Mouse (Mus musculus): Measurements from ENCODE around the gene Eps8l2. TPM values are rescaled to one million over a fixed set of nuclear protein-coding genes. Genes with fewer than 3 reads are reported as not detected.

Eps8l2 gene
- polyA plus RNA-seq, 1 experiment from 2014 or later = 42.7 TPM

DNA sequence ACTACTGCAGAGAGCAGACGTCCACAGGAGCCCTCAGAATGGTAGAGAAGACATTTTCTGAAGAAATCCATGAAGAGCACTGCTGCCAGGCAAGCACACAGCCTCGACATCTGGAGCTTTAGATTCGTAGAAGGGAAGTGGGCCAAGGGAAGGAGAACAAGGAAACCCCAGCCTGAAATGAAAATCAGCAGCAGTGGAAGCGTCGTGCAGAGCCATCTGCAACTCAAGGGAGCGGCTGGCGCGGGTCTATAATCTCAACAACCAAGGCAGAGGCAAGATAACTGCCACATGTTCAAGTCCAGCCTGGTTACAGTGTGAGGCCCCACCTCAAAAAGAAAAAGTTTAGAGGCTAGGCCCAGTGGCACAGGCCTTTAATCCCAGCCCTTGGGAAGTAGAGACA lies 23.6 kb upstream of the Eps8l2 start:
- no peak overlapping the region for H3K9ac ChIP-seq
- H3K36me3 ChIP-seq = peaks cover 94% of the 10 kb centered on the region
- no peaks in the 10 kb centered on the region for H3K4me1 ChIP-seq
- no peaks in the 10 kb centered on the region for H3K9me3 ChIP-seq
- no peak overlapping the region for H3K4me2 ChIP-seq
- no peak for ATAC-seq (ENCODE audit: insufficient number of reproducible peaks, low FRiP score, low TSS enrichment, low read depth)
- H3K27ac ChIP-seq = no peak overlapping the region
- H3K4me3 ChIP-seq = no peak overlapping the region
- no peaks in the 10 kb centered on the region for H3K27me3 ChIP-seq
- WGBS = 81% methylated on average over 8 of the region's 8 CpGs

DNA sequence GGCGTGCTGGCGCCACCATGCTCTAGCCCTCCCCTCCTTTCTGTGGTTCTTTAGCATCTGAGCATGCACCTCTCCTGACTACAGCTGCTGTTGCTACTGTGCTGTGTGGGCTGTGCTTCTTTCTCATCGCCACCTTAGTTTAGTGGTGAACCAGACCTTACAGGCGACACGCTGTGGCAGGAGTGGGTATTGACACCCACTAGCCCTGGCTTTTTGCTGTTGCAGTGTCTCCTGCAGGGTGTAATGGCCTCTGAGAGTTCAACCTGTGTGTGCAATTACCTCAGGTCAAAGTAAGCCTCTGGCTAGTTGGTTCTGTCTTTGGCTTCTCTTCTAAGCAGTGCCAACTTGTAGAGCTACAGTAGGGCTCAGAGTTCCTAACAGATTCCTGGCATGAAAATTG lies 22.7 kb upstream of the Eps8l2 start:
- H3K4me1 ChIP-seq = no peaks in the 10 kb centered on the region
- no peaks in the 10 kb centered on the region for H3K27me3 ChIP-seq
- no peak overlapping the region for H3K27ac ChIP-seq
- H3K36me3 ChIP-seq = peaks cover 94% of the 10 kb centered on the region
- H3K9me3 ChIP-seq = no peaks in the 10 kb centered on the region
- ATAC-seq (ENCODE audit: insufficient number of reproducible peaks, low FRiP score, low TSS enrichment, low read depth) = no peak
- no peak overlapping the region for H3K4me3 ChIP-seq
- no peak overlapping the region for H3K4me2 ChIP-seq
- H3K9ac ChIP-seq = no peak overlapping the region
- WGBS = 79% methylated on average over 5 of the region's 5 CpGs

DNA sequence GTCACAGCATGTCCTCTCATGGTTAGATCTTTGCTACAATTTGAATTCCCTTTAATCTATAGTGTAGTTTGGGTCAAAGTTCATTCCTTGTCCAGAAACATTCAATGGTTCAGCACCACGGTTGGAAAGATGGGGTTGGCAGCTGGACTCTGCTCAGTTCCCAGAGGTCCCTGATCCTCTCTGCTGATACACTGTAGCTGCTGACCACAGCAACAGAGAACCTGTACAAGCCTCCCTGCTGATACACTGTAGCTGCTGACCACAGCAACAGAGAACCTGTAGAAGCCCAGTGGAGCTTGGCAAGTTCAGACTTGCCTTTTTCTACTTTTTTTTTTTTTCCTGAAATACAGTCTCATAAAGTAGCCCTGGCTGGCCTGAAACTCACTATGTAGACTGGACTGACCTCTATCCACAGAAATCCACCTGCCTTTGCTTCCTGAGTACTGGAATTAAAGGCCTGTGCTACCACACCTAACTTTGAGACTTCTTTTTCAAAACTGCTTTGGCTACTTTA lies 21.0 kb upstream of the Eps8l2 start:
- no peak overlapping the region for H3K27ac ChIP-seq
- H3K9me3 ChIP-seq = no peaks in the 10 kb centered on the region
- no peak overlapping the region for H3K9ac ChIP-seq
- peaks cover 96% of the 10 kb centered on the region for H3K36me3 ChIP-seq
- no peak for ATAC-seq (ENCODE audit: insufficient number of reproducible peaks, low FRiP score, low TSS enrichment, low read depth)
- no peak overlapping the region for H3K4me3 ChIP-seq
- H3K4me1 ChIP-seq = no peaks in the 10 kb centered on the region
- H3K4me2 ChIP-seq = no peak overlapping the region
- WGBS = 82% methylated on average over 1 of the region's 1 CpGs
- no peaks in the 10 kb centered on the region for H3K27me3 ChIP-seq

DNA sequence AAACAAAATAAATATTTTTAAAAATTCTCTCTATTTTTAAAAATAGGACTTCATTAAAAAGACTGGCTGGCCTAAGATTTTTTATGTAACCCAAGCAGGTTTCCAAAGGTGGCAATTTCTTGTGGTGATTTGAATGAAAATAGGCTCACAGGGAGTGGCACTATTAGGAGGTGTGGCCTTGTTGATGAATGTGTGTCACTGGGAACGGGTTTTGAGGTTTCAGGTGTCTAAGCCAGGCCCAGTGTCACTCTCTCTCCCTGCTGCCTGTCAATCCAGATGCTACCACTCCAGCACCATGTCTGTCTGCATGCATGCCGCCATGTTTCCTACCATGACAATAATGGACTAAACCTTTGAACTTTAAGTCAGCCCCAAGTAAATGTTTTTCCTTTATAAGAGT lies 19.2 kb upstream of the Eps8l2 start:
- Histone ChIP-seq H3K4me2 (no peak overlapping the region), H3K27me3 (no peaks in the 10 kb centered on the region), H3K4me1 (no peaks in the 10 kb centered on the region), H3K9ac (no peak overlapping the region), H3K27ac (no peak overlapping the region), H3K4me3 (no peak overlapping the region), H3K36me3 (peaks cover 97% of the 10 kb centered on the region), H3K9me3 (no peaks in the 10 kb centered on the region)
- no peak for ATAC-seq (ENCODE audit: insufficient number of reproducible peaks, low FRiP score, low TSS enrichment, low read depth)
- WGBS = 74% methylated on average over 2 of the region's 2 CpGs

DNA sequence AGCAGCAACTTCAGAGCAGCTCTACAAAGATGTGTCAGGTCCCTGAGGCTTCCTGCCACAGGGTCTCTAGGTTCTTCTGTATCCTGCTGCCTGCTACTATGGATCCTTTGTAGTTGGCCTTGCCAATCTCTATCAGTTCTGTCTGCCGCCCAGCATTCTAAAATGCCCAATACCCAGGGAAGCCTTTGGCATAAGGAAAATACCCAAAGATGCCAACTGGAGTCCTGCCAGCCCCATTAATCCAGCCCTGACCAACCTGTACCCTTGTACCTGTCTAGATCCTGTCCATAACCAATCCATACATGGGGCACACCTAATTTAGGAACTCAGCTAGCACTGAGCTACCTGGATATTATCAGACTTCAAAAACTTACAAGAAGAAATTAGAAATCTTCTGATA lies 14.0 kb upstream of the Eps8l2 start:
- no peak overlapping the region for H3K4me3 ChIP-seq
- H3K27ac ChIP-seq = no peak overlapping the region
- peaks cover 47% of the 10 kb centered on the region for H3K36me3 ChIP-seq
- no peak overlapping the region for H3K4me2 ChIP-seq
- no peak overlapping the region for H3K9ac ChIP-seq
- H3K9me3 ChIP-seq = no peaks in the 10 kb centered on the region
- ATAC-seq (ENCODE audit: insufficient number of reproducible peaks, low FRiP score, low TSS enrichment, low read depth) = no peak
- WGBS = 97% methylated on average over 1 of the region's 1 CpGs
- no peaks in the 10 kb centered on the region for H3K27me3 ChIP-seq
- peaks cover 25% of the 10 kb centered on the region for H3K4me1 ChIP-seq

DNA sequence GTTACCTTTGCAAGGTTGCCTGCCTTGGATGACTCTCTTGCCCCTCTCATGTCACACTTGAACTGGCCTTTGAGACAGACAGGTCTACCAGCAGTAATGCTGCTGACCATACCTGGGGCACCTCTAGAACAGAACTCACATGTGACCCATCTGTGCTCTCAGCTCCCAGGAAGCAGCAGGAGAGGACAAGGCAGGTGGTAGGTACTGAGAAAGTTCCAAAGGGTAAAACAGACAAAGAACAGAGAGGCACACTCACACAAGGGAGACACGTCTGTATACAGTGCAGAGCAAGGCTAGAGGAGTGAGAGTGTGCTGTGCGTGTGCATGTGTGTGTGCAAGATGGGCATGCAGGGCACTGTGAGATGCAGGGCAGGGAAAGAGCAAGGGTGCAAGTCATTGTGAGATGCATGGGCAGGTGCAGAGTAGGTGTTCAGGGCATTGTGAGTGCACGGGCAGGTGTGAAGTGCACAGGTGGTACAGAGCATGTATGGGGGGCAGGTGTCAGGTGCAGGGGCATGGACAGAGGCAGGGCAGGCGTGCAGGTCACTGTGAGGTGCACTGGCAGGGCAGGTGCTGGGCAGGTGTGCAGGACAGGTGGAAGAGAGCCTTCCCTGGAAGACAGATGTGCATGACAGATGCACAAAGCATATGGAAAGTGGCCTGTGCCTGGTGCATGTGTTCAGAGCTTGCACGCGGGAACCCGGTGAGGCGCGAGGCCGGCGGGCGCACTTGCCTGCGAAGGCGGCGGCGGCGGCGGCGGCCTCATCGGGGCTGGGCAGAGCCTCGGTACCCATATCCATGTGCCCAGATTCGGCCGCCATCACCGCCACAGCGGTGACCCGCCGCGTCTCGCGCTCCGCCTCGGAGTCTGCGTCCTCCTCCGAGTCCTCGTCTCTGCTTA lies 11.9 kb upstream of the Eps8l2 start:
- peak overlapping the region; percentile 90 for H3K9ac ChIP-seq
- no peaks in the 10 kb centered on the region for H3K27me3 ChIP-seq
- peaks cover 25% of the 10 kb centered on the region for H3K4me1 ChIP-seq
- 4% methylated on average over 35 of the region's 35 CpGs for WGBS
- peaks cover 28% of the 10 kb centered on the region for H3K36me3 ChIP-seq
- peak overlapping the region; percentile 99 for H3K27ac ChIP-seq
- no peaks in the 10 kb centered on the region for H3K9me3 ChIP-seq
- peak overlapping the region; percentile 70 for H3K4me3 ChIP-seq
- peak overlapping the region; percentile 96 for H3K4me2 ChIP-seq
- ATAC-seq (ENCODE audit: insufficient number of reproducible peaks, low FRiP score, low TSS enrichment, low read depth) = peak; percentile 2; the same call in 1 of the 2 replicates

DNA sequence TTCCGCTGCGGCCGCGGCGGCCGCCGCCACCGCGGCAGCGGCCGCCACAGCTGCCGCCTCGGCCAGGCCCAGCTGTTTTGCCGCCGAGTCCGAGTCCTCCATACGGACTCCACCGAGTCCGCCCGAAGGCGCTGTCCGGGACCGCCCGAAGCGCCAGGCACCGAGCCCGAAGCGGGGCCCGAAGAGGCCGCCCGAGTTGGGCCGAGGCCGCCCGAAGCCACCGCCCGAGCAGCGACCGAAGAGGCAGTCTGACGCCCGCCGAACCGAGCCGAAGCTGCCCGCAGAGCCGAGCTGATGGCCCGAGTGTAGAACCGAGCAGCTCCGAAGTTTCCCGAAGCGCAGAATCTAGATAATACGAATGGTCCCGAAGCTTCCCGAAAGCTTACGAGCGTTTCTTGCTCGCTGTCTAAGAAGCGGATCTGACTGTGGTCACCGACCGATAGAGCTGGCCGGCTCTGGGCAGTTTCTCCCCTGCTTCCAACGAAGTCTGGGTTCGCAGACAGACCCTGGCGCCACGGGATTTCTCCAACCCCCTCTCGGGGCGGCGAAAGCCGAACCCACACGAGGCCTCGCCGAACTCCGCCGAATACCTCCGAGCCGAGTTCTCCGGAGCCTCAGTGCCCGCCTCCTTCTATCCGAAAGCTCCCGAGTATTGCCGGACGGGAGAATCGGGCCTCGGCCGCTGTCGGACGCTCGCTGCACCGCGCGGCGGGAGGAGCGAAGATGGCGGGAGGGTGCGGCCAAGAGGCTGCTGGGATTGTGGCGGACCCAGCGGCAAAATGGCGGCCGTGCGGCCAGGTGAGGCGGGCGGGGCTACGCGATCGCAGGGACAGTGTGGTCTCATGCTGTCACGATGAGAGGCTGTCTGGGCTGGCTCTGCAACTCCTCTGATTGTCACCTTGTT lies 11.0 kb upstream of the Eps8l2 start, which contains the start of the genes Deaf1 and Tmem80:
TSS of gene Deaf1 (minus strand) at position 222 of the 904 bp plus-strand sequence.
TSS of gene Tmem80 (plus strand) at position 271 of the 904 bp plus-strand sequence.
- peak within 1 kb of the TSS; percentile 70 for H3K4me3 ChIP-seq
- peak within 1 kb of the TSS; percentile 99 for H3K27ac ChIP-seq
- no peaks in the 10 kb centered on the region for H3K9me3 ChIP-seq
- H3K9ac ChIP-seq = peak within 1 kb of the TSS; percentile 90
- peak within 1 kb of the TSS; percentile 96 for H3K4me2 ChIP-seq
- peaks cover 20% of the 10 kb centered on the region for H3K36me3 ChIP-seq
- H3K4me1 ChIP-seq = peaks cover 25% of the 10 kb centered on the region
- ATAC-seq (ENCODE audit: insufficient number of reproducible peaks, low FRiP score, low TSS enrichment, low read depth) = peak; percentile 95
- WGBS = under 1% methylated on average over 105 of the region's 105 CpGs
- no peaks in the 10 kb centered on the region for H3K27me3 ChIP-seq

DNA sequence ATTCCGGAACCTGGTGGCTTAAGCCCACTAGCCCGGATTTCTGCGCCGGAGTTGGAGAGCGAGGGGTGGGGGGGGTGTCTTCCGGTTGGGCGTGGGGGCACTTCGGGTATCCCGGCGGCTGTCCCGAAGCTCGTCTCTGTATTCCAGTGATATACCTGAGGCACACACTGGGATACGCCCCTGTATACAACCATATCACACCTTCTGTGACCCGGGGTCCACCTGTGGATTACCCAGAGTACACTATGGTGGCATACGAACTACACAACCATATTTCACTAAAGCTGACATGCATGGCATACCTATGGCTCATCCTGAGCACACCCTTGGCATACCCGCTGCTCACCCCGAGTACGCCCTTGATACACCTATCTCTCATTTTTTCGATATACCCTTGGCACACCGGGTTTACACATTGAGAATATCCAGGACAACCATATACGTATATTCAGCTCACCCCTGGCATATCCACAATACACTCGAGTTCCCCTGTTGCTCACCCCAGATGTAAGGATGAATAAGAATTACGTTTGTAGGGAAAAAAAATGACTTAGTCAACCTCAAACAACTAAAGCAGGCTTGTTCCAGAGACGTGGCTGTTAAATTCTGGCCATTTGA lies 10.2 kb upstream of the Eps8l2 start:
- Histone ChIP-seq H3K36me3 (peaks cover 20% of the 10 kb centered on the region), H3K4me3 (peak overlapping the region; percentile 70), H3K9ac (peak overlapping the region; percentile 61), H3K9me3 (no peaks in the 10 kb centered on the region), H3K4me2 (peak overlapping the region; percentile 61), H3K27ac (peak overlapping the region; percentile 99), H3K4me1 (peaks cover 25% of the 10 kb centered on the region), H3K27me3 (no peaks in the 10 kb centered on the region)
- 16% methylated on average over 24 of the region's 24 CpGs for WGBS
- peak; percentile 13 for ATAC-seq (ENCODE audit: insufficient number of reproducible peaks, low FRiP score, low TSS enrichment, low read depth)

DNA sequence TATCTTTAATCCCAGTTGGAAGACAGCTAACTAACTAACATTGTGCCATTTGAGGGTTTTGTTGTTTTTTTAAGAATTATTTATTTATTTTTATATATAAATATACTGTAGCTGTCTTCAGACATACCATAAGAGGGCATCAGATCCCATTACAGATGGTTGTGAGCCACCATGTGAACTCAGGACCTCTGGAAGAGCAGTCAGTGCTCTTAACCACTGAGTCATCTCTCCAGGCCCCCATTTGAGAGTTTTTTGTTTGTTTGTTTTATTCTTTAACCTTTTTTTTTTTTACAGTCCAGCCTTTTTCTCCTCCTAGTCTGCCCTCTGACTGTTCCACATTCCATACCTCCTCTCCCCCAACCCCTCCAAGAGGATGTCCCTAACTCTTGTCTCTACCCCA lies 8.0 kb upstream of the Eps8l2 start:
- no peaks in the 10 kb centered on the region for H3K9me3 ChIP-seq
- no peak overlapping the region for H3K4me2 ChIP-seq
- no peak overlapping the region for H3K27ac ChIP-seq
- peaks cover 27% of the 10 kb centered on the region for H3K36me3 ChIP-seq
- no peak overlapping the region for H3K9ac ChIP-seq
- H3K27me3 ChIP-seq = no peaks in the 10 kb centered on the region
- H3K4me1 ChIP-seq = peaks cover 22% of the 10 kb centered on the region
- ATAC-seq (ENCODE audit: insufficient number of reproducible peaks, low FRiP score, low TSS enrichment, low read depth) = no peak
- no peak overlapping the region for H3K4me3 ChIP-seq

DNA sequence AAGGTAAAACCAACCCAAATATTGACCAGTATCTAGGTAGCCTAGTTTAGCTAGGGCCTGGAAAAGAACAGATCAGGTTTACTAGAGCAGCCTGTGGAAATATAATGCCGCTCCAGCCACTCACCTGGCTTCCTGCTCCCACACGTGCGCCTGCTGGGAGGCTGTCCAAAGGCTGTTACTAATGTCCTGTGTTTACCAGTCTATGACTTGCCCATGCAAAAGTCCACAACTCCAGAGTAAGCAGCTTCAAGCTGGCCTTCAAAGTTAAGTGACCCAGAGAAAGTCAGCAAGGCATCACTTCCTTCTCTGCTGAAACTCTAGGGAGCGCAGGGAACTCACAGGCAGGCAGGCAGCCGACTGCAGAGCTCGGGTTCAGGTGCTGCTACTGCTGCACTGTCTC lies 6.7 kb upstream of the Eps8l2 start:
- Histone ChIP-seq H3K4me2 (no peak overlapping the region), H3K4me3 (no peak overlapping the region), H3K9ac (no peak overlapping the region), H3K9me3 (no peaks in the 10 kb centered on the region), H3K27ac (no peak overlapping the region), H3K27me3 (no peaks in the 10 kb centered on the region), H3K4me1 (peaks cover 9% of the 10 kb centered on the region; the same call in 1 of the 2 replicates), H3K36me3 (peaks cover 33% of the 10 kb centered on the region)
- 79% methylated on average over 6 of the region's 6 CpGs for WGBS
- ATAC-seq (ENCODE audit: insufficient number of reproducible peaks, low FRiP score, low TSS enrichment, low read depth) = no peak

DNA sequence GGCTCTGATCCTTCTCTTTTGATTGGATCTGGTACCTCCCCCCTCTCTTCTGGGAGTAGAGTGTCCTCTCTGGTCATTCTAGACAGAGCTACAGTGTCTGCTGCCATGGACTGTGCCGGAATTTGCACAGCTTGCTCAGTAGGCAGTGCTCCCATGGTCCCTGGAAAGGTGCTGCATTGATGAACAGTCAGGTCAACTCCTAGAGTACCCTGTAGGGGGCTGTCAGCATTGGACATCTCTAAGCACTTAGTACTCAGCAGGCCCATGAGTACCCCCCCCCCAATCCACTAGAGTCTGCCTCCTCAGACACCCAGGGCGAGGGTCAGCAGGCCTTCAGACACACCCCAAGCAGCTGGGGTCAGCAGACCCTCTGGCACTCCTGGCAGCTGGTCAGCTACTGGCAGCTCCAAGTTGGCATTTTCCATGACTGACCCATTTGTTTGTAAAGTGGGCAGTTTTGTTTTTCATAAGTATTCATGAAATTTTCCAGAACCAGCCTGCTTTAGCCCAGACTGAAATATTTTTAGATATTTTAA lies 3.6 kb upstream of the Eps8l2 start:
- WGBS = 74% methylated on average over 2 of the region's 2 CpGs
- Histone ChIP-seq H3K4me3 (no peak overlapping the region), H3K9ac (no peak overlapping the region), H3K27me3 (0 out of 2 replicates have a peak, but pooled peaks cover 6% of the 10 kb centered on the region), H3K9me3 (no peaks in the 10 kb centered on the region), H3K27ac (no peak overlapping the region), H3K36me3 (peaks cover 33% of the 10 kb centered on the region), H3K4me1 (peaks cover 12% of the 10 kb centered on the region), H3K4me2 (no peak overlapping the region)
- ATAC-seq (ENCODE audit: insufficient number of reproducible peaks, low FRiP score, low TSS enrichment, low read depth) = no peak

Data from limb, embryonic 15.5 days (tissue).